Mouse (Mus musculus): Measurements from ENCODE around the gene Yap1.

- TF ChIP-seq CTCF (IDR thresholded peaks at IDR 0.05; ENCODE audit: low read depth, low read length) (no peak), TAL1 (conservative IDR thresholded peaks at IDR 0.05; ENCODE audit: low read depth, low read length) (no peak), GATA1 (IDR thresholded peaks at IDR 0.05; ENCODE audit: borderline replicate concordance, low read length) (no peak), GATA2 (IDR thresholded peaks at IDR 0.05; ENCODE audit: borderline replicate concordance, low read depth, low read length) (no peak), POLR2AphosphoS5 (IDR thresholded peaks at IDR 0.05; ENCODE audit: insufficient replicate concordance, low read depth, low read length) (no peak)
These were observed 89.5 kb downstream of the Yap1 start for GRCm38 (mm10) chr9:7914925-7915324.
